Mouse (Mus musculus) heart, adult 2 months (tissue): ENCODE data around the gene Aldh3b2. TPM values are rescaled to one million over a fixed set of nuclear protein-coding genes. Genes with fewer than 3 reads are reported as not detected.
A peak's percentile ranks its signal among the peaks of the same experiment; 100 is the strongest.

Source experiments
- DNase-seq, 2 experiments: peaks; one replicate each; pipeline ENCODE4 v3.0.0; 2021
- H3K27ac ChIP-seq: fragments of 200-600 bp; 2 replicates; pipeline ENCODE4 v1.8.1; 2022
- H3K27me3 ChIP-seq: fragments of 200-500 bp; 2 replicates; pipeline ENCODE4 v1.6.1; 2012; ENCODE audit warnings: mild to moderate bottlenecking, low read length, inconsistent platforms, mixed read lengths; ENCODE audit not compliant: control insufficient read depth, insufficient read depth
- H3K36me3 ChIP-seq: fragments of 200-500 bp; 2 replicates; pipeline ENCODE4 v1.6.1; 2012; ENCODE audit warnings: low read length, inconsistent platforms; ENCODE audit not compliant: control insufficient read depth, insufficient read depth
- H3K4me1 ChIP-seq: fragments of 200-500 bp; 2 replicates; pipeline ENCODE4 v1.6.1; 2011; ENCODE audit warnings: low read length; ENCODE audit not compliant: control insufficient read depth, insufficient read depth
- H3K4me3 ChIP-seq: fragments of 200-600 bp; 2 replicates; pipeline ENCODE4 v1.8.1; 2022
- H3K79me2 ChIP-seq: fragments of 200-500 bp; replicated peaks from 2 replicates; pipeline ENCODE4 v1.6.1; 2012; ENCODE audit warnings: mild to moderate bottlenecking, inconsistent platforms, low read length, moderate library complexity, mixed read lengths; ENCODE audit not compliant: control insufficient read depth, insufficient read depth
- H3K9ac ChIP-seq: fragments of 200-500 bp; 2 replicates; pipeline ENCODE4 v1.6.1; 2012; ENCODE audit warnings: low read depth, mild to moderate bottlenecking, control low read depth, inconsistent platforms, low read length, mixed read lengths
- CTCF ChIP-seq: fragments of 200-600 bp; IDR thresholded peaks from 2 replicates; pipeline ENCODE4 v1.8.1; 2022; ENCODE audit warnings: antibody characterized with exemption, mild to moderate bottlenecking, moderate library complexity
- EP300 ChIP-seq: fragments of 200-500 bp; IDR thresholded peaks from 2 replicates; pipeline ENCODE4 v1.6.1; 2011; ENCODE audit warnings: low read depth, low read length, control low read depth; ENCODE audit not compliant: insufficient read depth
- POLR2A ChIP-seq: fragments of 200-500 bp; IDR thresholded peaks from 2 replicates; pipeline ENCODE4 v1.6.1; 2011; ENCODE audit warnings: mild to moderate bottlenecking, low read depth, low read length, control low read depth; ENCODE audit not compliant: insufficient read depth
- WGBS: fragments of 180-500 bp; shearing (Covaris S2); methylation state at CpG from one replicate; pipeline ENCODE4 v1.1.7; 2018; 5-methylcytosine and 5-hydroxymethylcytosine counted together
- intact Hi-C: fragments of 180-260 bp; cut with DNase I; formaldehyde crosslinking; loops from one replicate; pipeline ENCODE4 v1.15.1; 2025
- polyA plus RNA-seq: library from polyadenylated mRNA; depleted of rRNA; stranded (reverse); fragments of >200 nt; gene quantifications from 2 replicates; pipeline ENCODE4 v1.2.3, GENCODE M21; 2012
- total RNA-seq, 2 experiments: library from RNA; stranded (reverse); gene quantifications; 2 replicates each; pipeline ENCODE4 v1.2.3; 2021

Gene Aldh3b2
- total and polyA plus RNA-seq, 3 experiments: 0.18 to 1.6 (median 0.26) TPM

DNA sequence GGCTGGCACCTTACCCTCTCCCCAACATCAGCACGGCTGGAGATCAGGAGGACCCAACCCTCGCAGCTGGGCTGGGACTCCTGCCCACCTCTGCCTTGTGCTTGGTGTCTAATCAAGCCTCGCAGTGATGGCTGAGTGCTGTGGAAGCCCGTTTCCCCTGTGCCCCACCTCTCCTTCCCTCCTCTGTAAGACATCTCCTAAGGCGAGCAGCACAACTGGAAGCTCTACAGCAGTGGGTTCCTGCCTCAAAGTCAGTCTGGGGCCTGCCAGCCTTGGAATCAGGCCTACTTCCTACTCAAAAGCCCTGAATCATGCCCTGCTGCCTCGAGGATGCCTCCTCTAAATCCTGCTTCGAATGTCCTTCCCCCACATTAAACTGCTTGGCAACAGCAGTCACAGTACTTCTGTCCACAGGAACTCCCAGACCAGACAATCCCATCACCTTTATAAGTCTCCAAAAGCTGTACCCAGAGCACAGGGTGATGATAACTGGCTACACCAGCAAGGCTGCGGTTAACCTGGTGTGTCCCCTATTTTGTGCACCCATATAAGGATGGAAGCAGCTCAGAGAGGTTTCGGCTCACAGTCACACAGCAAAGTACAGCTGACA lies 27.1 kb downstream of the Aldh3b2 start:
- H3K4me1 ChIP-seq: peaks cover 8% of the 10 kb centered on the region
- no peaks in the 10 kb centered on the region for H3K36me3 ChIP-seq
- H3K27ac ChIP-seq: peak overlapping the region; percentile 94
- intact Hi-C loops: no loop called here
- 70% methylated on average over 9 of the region's 9 CpGs for whole genome bisulfite sequencing
- no peak for DNase-seq
- H3K9ac ChIP-seq: peak overlapping the region; percentile 14; the same call in 1 of the 2 replicates
- H3K4me3 ChIP-seq: peak overlapping the region; percentile 77
- H3K27me3 ChIP-seq: no peaks in the 10 kb centered on the region
- H3K79me2 ChIP-seq: no peaks in the 10 kb centered on the region
- TF ChIP-seq CTCF (no peak), POLR2A (no peak), EP300 (no peak)

DNA sequence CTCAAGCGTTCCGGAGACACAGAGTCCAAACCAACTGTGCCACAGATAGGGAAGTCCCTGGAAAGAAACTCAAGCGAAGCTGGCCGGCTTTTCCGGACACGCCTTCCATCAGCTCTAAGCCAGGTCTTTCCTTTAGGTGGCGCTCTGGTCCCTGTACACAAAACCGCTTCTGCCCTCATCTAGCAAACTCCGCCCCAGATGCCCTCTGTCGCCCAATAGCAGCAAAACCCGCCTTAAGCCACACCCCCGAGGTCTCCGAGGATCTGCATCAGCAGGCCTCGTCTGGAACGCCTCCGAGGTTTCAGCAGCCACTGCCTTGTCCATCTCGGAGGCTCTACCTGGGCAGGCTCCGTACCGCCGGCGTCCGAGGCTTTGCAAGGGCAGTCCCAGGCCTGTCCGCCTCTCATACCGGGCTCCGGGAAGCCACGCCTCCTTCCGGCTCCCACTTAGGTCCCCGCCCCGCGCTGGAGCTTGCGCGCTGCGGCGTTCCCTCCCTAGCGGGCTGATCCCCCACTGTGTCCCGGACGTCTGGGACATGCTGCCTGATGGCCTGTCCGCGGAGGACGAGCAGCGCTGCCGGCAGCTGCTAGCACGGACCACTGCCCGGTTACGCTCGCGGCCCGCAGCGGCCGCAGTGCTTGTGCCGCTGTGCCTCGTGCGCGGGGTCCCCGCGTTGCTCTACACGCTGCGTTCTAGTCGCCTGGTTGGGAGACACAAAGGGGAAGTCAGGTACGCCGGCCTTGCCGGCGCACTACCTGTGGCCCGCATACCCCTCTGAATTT lies 28.2 kb downstream of the Aldh3b2 start, which contains the start of the genes Nudt8 and Gm49405:
Gene Nudt8, plus strand, starts transcription at position 462 of the 782 bp plus-strand sequence.
Gene Gm49405, plus strand, starts transcription at position 508 of the 782 bp plus-strand sequence.
- Histone ChIP-seq H3K36me3 (no peaks in the 10 kb centered on the region), H3K79me2 (no peaks in the 10 kb centered on the region), H3K27ac (peak within 1 kb of the TSS; percentile 94), H3K4me1 (peaks cover 8% of the 10 kb centered on the region), H3K9ac (peak within 1 kb of the TSS; percentile 87), H3K27me3 (no peaks in the 10 kb centered on the region), H3K4me3 (peak within 1 kb of the TSS; percentile 77)
- TF ChIP-seq CTCF (peak; percentile 88), POLR2A (peak; percentile 99), EP300 (peak; percentile 52; the same call in 1 of the 2 replicates)
- under 1% methylated on average over 64 of the region's 64 CpGs for WGBS
- peak; percentile 95 to 98 for DNase-seq
- intact Hi-C loops: loop anchor here (1.0 kb wide), 1 partner anchor 12 kb away; the partner anchor contains the start of gene Ndufv1

GRCm38 (mm10) chr19:4000949-4001525 lies 28.9 kb downstream of the Aldh3b2 start:
- no peaks in the 10 kb centered on the region for H3K36me3 ChIP-seq
- TF ChIP-seq EP300 (no peak), POLR2A (no peak), CTCF (no peak)
- H3K4me1 ChIP-seq: peaks cover 8% of the 10 kb centered on the region
- no peaks in the 10 kb centered on the region for H3K27me3 ChIP-seq
- H3K9ac ChIP-seq: peak overlapping the region; percentile 87
- DNase-seq: peak in 1 of 2 experiments; percentile 41
- peak overlapping the region; percentile 94 for H3K27ac ChIP-seq
- intact Hi-C loops: loop anchor here (1.0 kb wide), 1 partner anchor 11 kb away; the partner anchor contains the start of gene Ndufv1
- H3K4me3 ChIP-seq: peak overlapping the region; percentile 77
- WGBS: 24% methylated on average over 17 of the region's 17 CpGs
- H3K79me2 ChIP-seq: no peaks in the 10 kb centered on the region

GRCm38 (mm10) chr19:4001752-4002151 lies 29.6 kb downstream of the Aldh3b2 start:
- intact Hi-C loops: no loop called here
- Histone ChIP-seq H3K9ac (no peak overlapping the region), H3K27ac (peak overlapping the region; percentile 55), H3K4me1 (peaks cover 8% of the 10 kb centered on the region), H3K4me3 (no peak overlapping the region), H3K27me3 (no peaks in the 10 kb centered on the region), H3K79me2 (no peaks in the 10 kb centered on the region), H3K36me3 (no peaks in the 10 kb centered on the region)
- TF ChIP-seq POLR2A (no peak), CTCF (no peak), EP300 (no peak)
- WGBS: 69% methylated on average over 5 of the region's 5 CpGs
- no peak for DNase-seq

GRCm38 (mm10) chr19:4003112-4003511 lies 31.0 kb downstream of the Aldh3b2 start, which contains the start of gene Doc2g:
Gene Doc2g, plus strand, starts transcription at chr19:4003313.
- Histone ChIP-seq H3K4me1 (peaks cover 8% of the 10 kb centered on the region), H3K4me3 (peak within 1 kb of the TSS; percentile 47), H3K27ac (peak within 1 kb of the TSS; percentile 84), H3K79me2 (no peaks in the 10 kb centered on the region), H3K9ac (peak within 1 kb of the TSS; percentile 70), H3K36me3 (no peaks in the 10 kb centered on the region), H3K27me3 (no peaks in the 10 kb centered on the region)
- intact Hi-C loops: no loop called here
- peak; percentile 39 to 63 for DNase-seq
- 65% methylated on average over 1 of the region's 1 CpGs for WGBS
- TF ChIP-seq EP300 (peak; percentile 90), CTCF (no peak), POLR2A (peak; percentile 71)

- intact Hi-C loops: no loop called here
- peaks cover 8% of the 10 kb centered on the region for H3K4me1 ChIP-seq
- peak overlapping the region; percentile 47 for H3K4me3 ChIP-seq
- DNase-seq: no peak
- no peaks in the 10 kb centered on the region for H3K36me3 ChIP-seq
- TF ChIP-seq CTCF: no peak
- no peak for TF ChIP-seq EP300
- TF ChIP-seq POLR2A: no peak
- peak overlapping the region; percentile 70 for H3K9ac ChIP-seq
- H3K27me3 ChIP-seq: no peaks in the 10 kb centered on the region
- 59% methylated on average over 12 of the region's 12 CpGs for WGBS
- H3K27ac ChIP-seq: peak overlapping the region; percentile 84
- no peaks in the 10 kb centered on the region for H3K79me2 ChIP-seq
Measured at GRCm38 (mm10) chr19:4003641-4004040, 31.5 kb downstream of the Aldh3b2 start.
